Mouse (Mus musculus) neural tube, embryonic 11.5 days (tissue): Measurements from ENCODE around the gene Prps1. TPM values are rescaled to one million over a fixed set of nuclear protein-coding genes. Genes with fewer than 3 reads are reported as not detected.
"Not testable (repeated sequence)": the region's sequence is repeated elsewhere in the genome, so short reads cannot be mapped to it uniquely, and the experiment has no call there.

Source experiments
- ATAC-seq: fragments of 200-750 bp; cut with Nextera tagmentation; 2 replicates; pipeline ENCODE4 v1.8.0; 2017; ENCODE audit warnings: moderate number of reproducible peaks, mild to moderate bottlenecking, moderate TSS enrichment, moderate library complexity; ENCODE audit not compliant: insufficient read depth, low FRiP score, low TSS enrichment
- DNase-seq: peaks from one replicate; pipeline ENCODE4 v3.0.0-alpha.2; 2015; ENCODE audit warnings: low spot score
- H3K27ac ChIP-seq: fragments of 300-500 bp; sonication (generic); 2 replicates; pipeline ENCODE4 v1.5.1; 2014; ENCODE audit warnings: low read depth, mild to moderate bottlenecking, low read length
- H3K27me3 ChIP-seq: fragments of 300-500 bp; sonication (generic); 2 replicates; pipeline ENCODE4 v1.6.1; 2014; ENCODE audit warnings: mild to moderate bottlenecking, low read length, mixed read lengths; ENCODE audit not compliant: control insufficient read depth, insufficient read depth
- H3K36me3 ChIP-seq: fragments of 300-500 bp; sonication (generic); 2 replicates; pipeline ENCODE4 v1.6.1; 2014; ENCODE audit warnings: mild to moderate bottlenecking, low read length, moderate library complexity, mixed read lengths; ENCODE audit not compliant: control insufficient read depth, insufficient read depth
- H3K4me1 ChIP-seq: fragments of 300-500 bp; sonication (generic); 2 replicates; pipeline ENCODE4 v1.6.1; 2014; ENCODE audit warnings: low read length, mixed read lengths; ENCODE audit not compliant: control insufficient read depth, insufficient read depth
- H3K4me2 ChIP-seq: fragments of 300-500 bp; sonication (generic); 2 replicates; pipeline ENCODE4 v1.6.1; 2014; ENCODE audit warnings: low read depth, mild to moderate bottlenecking, moderate library complexity
- H3K4me3 ChIP-seq: fragments of 300-500 bp; sonication (generic); 2 replicates; pipeline ENCODE4 v1.5.1; 2014; ENCODE audit warnings: low read depth, low read length
- H3K9ac ChIP-seq: fragments of 300-500 bp; sonication (generic); 2 replicates; pipeline ENCODE4 v1.6.1; 2014; ENCODE audit warnings: mild to moderate bottlenecking, low read length
- H3K9me3 ChIP-seq: fragments of 300-500 bp; sonication (generic); 2 replicates; pipeline ENCODE4 v1.6.1; 2016; ENCODE audit warnings: low read length; ENCODE audit not compliant: control insufficient read depth
- WGBS: fragments of 180-500 bp; shearing (Covaris S2); extraction: QIAGEN DNeasy Blood & Tissue Kit; methylation state at CpG from one replicate; pipeline ENCODE4 v1.1.7; 2014; 5-methylcytosine and 5-hydroxymethylcytosine counted together
- polyA plus RNA-seq: library from polyadenylated mRNA; unstranded; fragments of >200 nt; fragmentation: Nextera tagmentation; extraction: Ambion mirVana; gene quantifications from 2 replicates; pipeline ENCODE4 v1.2.1, GENCODE M21; 2014

Prps1 gene
- polyA plus RNA-seq, 1 experiment from 2014 or later = 83.8 TPM

GRCm38 (mm10) chrX:140506436-140507180 is 50.2 kb downstream of the Prps1 start:
- no peak overlapping the region for H3K4me3 ChIP-seq
- WGBS = 80% methylated on average over 6 of the region's 6 CpGs
- no peak overlapping the region for H3K4me2 ChIP-seq
- no peak overlapping the region for H3K27ac ChIP-seq
- ATAC-seq = no peak
- DNase-seq = no peak
- H3K9me3 ChIP-seq = no peaks in the 10 kb centered on the region
- H3K9ac ChIP-seq = no peak overlapping the region
- H3K36me3 ChIP-seq = no peaks in the 10 kb centered on the region
- no peaks in the 10 kb centered on the region for H3K4me1 ChIP-seq
- 0 out of 2 replicates have a peak, but pooled peaks cover 4% of the 10 kb centered on the region for H3K27me3 ChIP-seq

- Histone ChIP-seq H3K9ac (no peak overlapping the region), H3K36me3 (no peaks in the 10 kb centered on the region), H3K9me3 (no peaks in the 10 kb centered on the region), H3K27ac (no peak overlapping the region), H3K4me3 (no peak overlapping the region), H3K4me1 (no peaks in the 10 kb centered on the region), H3K27me3 (0 out of 2 replicates have a peak, but pooled peaks cover 4% of the 10 kb centered on the region), H3K4me2 (no peak overlapping the region)
- 89% methylated on average over 1 of the region's 1 CpGs for WGBS
- no peak for DNase-seq
- ATAC-seq = no peak
These were observed 51.0 kb downstream of the Prps1 start for GRCm38 (mm10) chrX:140507377-140507776.

GRCm38 (mm10) chrX:140508791-140509190 is 52.4 kb downstream of the Prps1 start:
- H3K27ac ChIP-seq, H3K4me2 ChIP-seq, H3K36me3 ChIP-seq, H3K9me3 ChIP-seq, H3K27me3 ChIP-seq, H3K4me3 ChIP-seq, DNase-seq, H3K9ac ChIP-seq, H3K4me1 ChIP-seq, ATAC-seq: not testable (repeated sequence)
- WGBS = 94% methylated on average over 4 of the region's 4 CpGs

- Histone ChIP-seq H3K9me3 (no peaks in the 10 kb centered on the region), H3K27me3 (0 out of 2 replicates have a peak, but pooled peaks cover 2% of the 10 kb centered on the region), H3K4me2 (no peak overlapping the region), H3K9ac (no peak overlapping the region), H3K27ac (no peak overlapping the region), H3K36me3 (no peaks in the 10 kb centered on the region), H3K4me3 (no peak overlapping the region), H3K4me1 (no peaks in the 10 kb centered on the region)
- WGBS = 65% methylated on average over 6 of the region's 6 CpGs
- DNase-seq = no peak
- ATAC-seq = no peak
These were observed 53.4 kb downstream of the Prps1 start for GRCm38 (mm10) chrX:140509817-140510216.

- Histone ChIP-seq H3K9me3 (no peaks in the 10 kb centered on the region), H3K27ac (no peak overlapping the region), H3K27me3 (0 out of 2 replicates have a peak, but pooled peaks cover 2% of the 10 kb centered on the region), H3K9ac (no peak overlapping the region), H3K36me3 (no peaks in the 10 kb centered on the region), H3K4me2 (peak overlapping the region; percentile 25; the same call in 1 of the 2 replicates), H3K4me1 (no peaks in the 10 kb centered on the region), H3K4me3 (no peak overlapping the region)
- 43% methylated on average over 24 of the region's 24 CpGs for WGBS
- DNase-seq = peak; percentile 46
- no peak; the same call in 1 of the 2 replicates for ATAC-seq
These were observed 54.5 kb downstream of the Prps1 start for GRCm38 (mm10) chrX:140510696-140511429.

GRCm38 (mm10) chrX:140511687-140512651 is 55.6 kb downstream of the Prps1 start:
- no peak for DNase-seq
- Histone ChIP-seq H3K27me3 (0 out of 2 replicates have a peak, but pooled peaks cover 2% of the 10 kb centered on the region), H3K4me3 (no peak overlapping the region), H3K4me2 (no peak overlapping the region), H3K27ac (no peak overlapping the region), H3K9me3 (no peaks in the 10 kb centered on the region), H3K9ac (no peak overlapping the region), H3K4me1 (no peaks in the 10 kb centered on the region), H3K36me3 (no peaks in the 10 kb centered on the region)
- 46% methylated on average over 7 of the region's 7 CpGs for WGBS
- no peak for ATAC-seq

- Histone ChIP-seq H3K4me1 (no peaks in the 10 kb centered on the region), H3K36me3 (no peaks in the 10 kb centered on the region), H3K9ac (no peak overlapping the region), H3K4me3 (no peak overlapping the region), H3K27me3 (no peaks in the 10 kb centered on the region), H3K27ac (no peak overlapping the region), H3K4me2 (no peak overlapping the region), H3K9me3 (no peaks in the 10 kb centered on the region)
- 82% methylated on average over 2 of the region's 2 CpGs for WGBS
- DNase-seq (no peak), ATAC-seq (no peak)
These were observed 57.0 kb downstream of the Prps1 start for GRCm38 (mm10) chrX:140513379-140513778.

GRCm38 (mm10) chrX:140518351-140518750 is 61.9 kb downstream of the Prps1 start:
- Histone ChIP-seq H3K27ac (no peak overlapping the region), H3K4me1 (no peaks in the 10 kb centered on the region), H3K9me3 (no peaks in the 10 kb centered on the region), H3K4me2 (no peak overlapping the region), H3K4me3 (no peak overlapping the region), H3K9ac (no peak overlapping the region), H3K27me3 (no peaks in the 10 kb centered on the region; the same call in 1 of the 2 replicates), H3K36me3 (no peaks in the 10 kb centered on the region)
- DNase-seq = no peak
- ATAC-seq = no peak
- WGBS = 86% methylated on average over 8 of the region's 8 CpGs
